Mouse (Mus musculus) A20 (cell line): Measurements from ENCODE around the gene Atp6v0c.

Experiments
- DNase-seq: peaks from one replicate; pipeline ENCODE4 v3.0.0-alpha.2; 2011; ENCODE audit warnings: low read depth, low spot score

Gene Atp6v0c

DNA sequence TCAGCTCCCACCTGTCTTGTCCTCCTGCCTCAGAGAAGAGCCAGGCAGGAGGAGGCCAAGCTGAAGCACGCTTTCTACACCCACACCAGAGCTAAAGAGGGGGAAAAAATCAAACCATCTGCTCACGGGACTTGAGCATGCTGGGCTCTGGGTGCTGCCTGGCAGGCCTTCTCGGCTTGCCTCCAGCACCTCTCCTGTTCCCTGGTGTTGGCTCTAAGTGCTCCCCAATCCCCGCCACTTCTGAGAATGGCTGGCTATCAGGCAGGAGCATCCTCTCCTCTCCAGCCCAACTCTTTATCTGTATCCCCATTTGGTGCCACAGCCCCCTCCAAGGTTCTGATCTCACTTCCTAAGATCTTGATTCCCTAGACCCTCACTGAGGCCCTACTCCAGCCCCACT lies 29.8 kb upstream of the Atp6v0c start:
- DNase-seq, result no peak

DNA sequence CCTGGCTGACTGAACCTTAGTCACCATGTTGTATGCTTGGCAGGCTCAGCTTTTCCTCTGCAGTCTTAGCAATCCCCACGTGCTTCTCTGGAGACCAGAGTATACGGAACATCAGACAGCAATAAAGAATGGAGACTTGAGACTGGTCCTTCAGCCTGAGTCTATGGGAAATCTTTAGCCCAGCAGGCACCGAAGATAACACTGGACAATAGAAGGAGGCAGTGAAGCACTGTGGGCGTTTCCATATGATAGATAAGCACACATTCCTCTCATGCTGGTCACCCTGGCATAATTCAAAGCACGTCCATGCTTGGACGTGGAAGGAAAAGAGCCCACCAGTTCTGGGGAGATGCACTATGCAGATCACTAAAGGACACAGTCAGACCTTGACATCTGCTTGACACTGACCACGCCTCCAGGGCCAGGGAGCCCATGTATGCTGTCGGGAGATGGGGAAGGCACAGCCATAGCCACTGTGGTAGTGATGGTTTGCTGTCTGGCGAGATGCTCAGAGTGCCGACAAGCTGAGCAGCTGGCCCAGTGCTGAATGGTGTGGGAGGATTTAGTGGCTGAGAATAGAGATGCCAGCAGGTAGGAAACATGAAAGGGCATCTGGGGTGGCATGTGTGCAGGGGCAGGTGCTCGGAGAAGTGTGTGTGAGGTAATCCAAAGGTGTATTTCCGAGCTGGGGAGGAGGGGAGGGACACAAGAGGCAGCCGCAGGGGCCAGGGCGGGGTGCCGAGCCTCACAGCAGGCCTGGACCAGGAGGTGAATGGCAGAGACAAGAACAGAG lies 27.7 kb upstream of the Atp6v0c start:
- DNase-seq, result no peak

DNA sequence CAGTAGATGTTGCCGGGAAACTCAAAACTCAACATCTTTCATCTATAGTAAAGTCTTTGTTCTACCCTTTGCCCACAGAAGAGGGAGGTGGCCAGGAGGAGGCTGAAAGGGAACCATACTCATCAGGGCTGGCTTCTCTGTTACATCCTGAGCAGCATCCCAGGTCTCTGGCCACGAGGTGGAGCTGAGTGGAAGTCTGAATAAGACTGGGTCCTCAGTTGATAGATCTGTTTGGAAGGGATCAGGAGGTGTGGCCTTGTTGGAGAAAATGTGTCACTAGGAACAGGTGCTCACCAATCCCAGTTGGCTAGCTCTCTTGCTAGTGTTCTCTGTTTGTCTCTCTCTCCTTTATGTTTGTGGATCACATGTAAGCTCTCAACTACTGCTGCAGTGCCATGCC lies 25.8 kb upstream of the Atp6v0c start:
- no peak for DNase-seq

DNA sequence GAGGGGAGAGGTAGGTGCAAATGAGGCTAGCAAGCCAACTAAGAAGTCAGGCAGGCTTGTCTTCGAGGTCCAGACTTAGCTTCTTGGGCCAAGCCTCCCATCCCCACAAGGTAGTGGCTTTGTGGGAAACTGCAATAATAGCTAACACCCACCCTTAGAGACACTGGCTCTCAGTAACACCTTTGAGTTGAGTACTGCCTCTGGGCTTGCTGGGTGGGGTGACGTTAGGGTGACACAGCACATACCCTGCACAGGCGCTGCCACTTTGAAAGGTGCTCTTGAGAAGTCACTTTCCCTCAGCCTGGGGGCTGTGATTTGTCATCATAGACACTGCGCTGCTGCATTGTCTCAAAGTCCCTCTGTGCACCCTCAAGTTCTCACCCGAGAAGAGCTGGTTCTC lies 24.3 kb upstream of the Atp6v0c start:
- DNase-seq, result no peak

DNA sequence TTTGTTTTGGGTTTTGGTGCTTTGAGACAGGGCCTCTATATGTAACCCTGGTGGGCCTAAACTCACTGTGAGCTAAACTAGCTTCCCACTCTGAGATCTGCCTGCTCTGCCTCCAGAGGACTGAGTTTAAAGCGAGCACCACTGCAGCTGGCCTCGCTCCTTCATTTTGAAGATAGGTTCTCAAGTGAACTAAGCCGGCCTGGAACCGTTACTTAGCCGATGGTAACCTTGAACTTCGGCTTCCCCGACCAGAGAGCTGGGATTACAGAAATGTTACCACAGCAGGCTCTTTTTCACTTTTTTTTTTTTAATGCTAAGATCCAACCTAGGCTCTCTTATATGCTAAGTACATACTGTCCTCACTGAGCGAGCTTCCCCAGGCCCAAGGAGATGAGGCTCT lies 23.8 kb upstream of the Atp6v0c start:
- no peak for DNase-seq

DNA sequence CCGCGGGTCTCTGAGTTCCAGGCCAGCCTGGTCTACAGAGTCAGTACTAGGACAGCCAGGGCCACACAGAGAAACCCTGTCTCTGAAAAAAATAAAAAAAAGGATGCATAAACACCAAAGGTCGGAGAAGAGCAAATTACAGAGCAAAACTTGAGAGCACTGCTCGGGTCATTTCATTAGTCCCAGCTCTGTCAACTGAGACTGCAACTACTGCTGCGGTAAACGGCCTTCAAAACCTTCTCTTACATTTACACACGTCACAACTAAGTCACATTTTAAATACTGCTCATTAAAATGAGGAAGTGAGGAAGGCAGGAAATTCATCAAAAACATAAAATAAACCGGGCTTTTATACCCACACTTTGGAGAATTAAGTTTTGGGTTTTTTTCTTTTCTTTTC lies 23.3 kb upstream of the Atp6v0c start:
- no peak for DNase-seq

DNA sequence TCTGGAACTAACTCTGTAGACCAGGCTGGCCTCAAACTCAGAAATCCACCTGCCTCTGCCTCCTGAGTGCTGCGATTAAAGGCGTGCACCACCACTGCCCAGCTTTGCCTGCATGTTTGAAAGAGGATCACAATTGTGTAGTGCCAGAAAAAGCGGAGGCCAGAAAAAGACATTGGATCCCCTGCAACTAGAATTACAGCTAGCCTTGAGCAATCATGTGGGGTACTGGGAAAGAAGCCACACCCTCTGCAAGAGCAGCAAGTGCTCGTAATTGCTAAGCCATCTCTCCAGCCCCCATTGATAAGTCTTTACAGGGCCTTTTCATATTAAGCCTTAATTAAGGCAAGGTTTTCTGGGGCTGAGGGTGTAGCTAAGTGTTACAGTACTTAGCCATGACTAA lies 22.0 kb upstream of the Atp6v0c start:
- no peak for DNase-seq

DNA sequence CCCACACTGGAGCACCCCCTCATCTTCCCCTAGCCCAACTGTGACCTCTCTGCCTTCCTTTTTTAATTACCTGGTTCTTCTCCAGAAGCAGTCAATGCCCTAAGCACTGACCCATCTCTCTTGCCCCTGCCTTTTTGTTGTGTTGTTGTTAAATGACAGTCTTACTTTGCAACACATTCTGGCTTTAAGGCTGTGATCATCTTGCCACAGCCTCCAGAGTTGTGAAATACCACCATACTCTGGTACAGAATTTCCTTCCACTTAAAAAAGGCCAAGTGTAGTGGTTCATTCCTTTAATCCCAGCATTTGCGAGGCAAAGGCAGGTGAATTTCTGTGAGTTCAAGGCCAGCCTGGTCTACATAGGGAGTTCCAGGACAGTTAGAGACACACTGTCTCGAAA lies 21.4 kb upstream of the Atp6v0c start:
- no peak for DNase-seq

DNA sequence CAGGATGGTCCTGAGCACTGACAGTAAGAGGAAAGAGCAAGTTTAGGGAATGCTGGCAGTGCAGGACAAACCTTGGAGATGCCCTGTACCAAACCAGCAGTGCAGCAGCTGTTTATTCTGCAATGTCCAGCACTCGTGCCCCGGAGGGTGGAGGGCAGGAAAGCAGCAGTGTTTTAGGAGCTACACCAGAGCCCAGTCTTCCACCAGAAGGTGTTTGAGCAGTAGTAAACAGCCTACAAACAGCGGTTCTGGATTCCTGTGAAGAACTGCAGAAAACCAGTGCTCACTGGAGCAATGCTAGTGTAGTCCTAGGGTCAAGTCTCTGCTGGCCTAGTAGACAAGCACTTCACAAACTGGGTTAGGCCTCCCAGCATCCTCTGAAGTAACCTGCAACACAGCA lies 4.8 kb upstream of the Atp6v0c start:
- DNase-seq, result no peak

DNA sequence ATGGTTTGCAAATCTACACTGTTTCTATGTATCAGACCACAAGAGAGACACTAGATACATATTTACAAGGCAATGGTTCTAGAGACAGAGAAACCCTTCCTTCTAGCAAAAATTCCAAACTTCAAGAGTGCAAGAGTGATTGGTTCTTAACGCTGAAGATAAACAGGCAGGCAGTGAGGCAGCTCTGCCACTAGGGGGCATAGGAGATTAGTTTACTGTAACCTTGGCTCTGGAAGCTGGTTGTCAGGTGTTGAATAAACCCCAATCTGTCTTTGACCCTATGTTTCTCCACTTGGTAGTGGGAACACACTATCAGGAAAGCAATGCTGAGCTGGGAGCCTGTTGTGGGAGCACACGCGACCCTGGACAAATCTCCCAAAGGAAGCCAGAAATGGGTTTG lies 3.9 kb upstream of the Atp6v0c start:
- DNase-seq, result peak; percentile 66

DNA sequence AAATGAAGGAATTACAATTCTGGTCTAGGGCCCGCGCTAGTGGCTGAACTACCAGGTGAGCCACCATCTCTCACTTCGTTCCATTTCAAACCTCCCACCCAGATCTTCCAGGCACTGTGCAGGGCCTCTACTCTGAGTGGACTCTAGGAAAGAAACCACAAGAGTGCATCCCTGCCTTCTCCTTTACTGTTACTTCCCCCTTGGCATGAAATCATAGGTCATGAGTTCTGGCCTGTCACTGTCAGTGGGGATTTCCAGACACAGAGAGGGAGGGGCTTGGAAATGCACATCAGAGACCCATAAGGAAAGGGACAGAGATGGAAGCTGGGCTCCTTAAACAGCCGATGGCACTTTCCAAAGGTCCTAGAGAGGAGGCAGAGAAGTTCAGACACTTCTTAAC lies 2.2 kb upstream of the Atp6v0c start:
- DNase-seq, result no peak

DNA sequence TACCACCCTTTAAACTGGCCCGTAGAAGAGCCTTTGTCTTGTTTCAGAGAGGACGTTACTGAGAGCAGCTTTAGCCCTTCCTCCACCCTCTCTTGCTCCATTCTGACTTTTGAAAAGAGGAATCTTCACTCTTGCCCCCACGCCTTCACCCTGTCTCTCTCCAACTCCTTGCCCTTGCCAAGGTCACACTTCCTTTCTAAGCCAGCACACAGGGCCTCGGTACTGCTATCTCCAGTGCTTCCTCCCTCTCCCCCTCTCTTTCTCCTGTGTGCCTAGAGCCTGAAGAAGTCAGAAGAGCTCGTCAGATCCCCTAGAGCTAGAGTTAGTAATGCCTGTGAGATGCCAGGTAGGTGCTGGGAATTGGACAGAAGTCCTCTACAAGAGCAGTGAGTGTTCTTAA lies 1.2 kb upstream of the Atp6v0c start:
- DNase-seq, result no peak

DNA sequence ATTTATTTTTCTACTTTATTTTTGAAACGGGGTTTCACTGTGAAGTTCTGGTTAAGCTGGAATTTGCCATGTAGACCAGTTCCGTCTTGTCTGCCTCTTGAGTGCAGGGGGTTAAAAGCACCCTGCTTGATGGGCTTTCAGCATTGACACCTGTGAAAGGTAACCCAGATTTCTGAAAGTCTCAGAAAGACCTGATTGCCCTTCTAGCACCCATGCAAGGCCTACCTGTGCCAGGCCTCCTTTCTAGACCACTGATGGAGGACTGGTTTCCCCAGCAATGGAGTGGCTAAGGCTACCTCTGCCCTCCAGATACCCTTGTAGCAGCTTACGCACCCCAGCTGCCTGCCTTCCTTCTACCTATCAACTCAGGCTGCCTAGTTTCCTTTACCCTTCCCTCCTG lies 623 bp upstream of the Atp6v0c start:
- peak; percentile 7 for DNase-seq

DNA sequence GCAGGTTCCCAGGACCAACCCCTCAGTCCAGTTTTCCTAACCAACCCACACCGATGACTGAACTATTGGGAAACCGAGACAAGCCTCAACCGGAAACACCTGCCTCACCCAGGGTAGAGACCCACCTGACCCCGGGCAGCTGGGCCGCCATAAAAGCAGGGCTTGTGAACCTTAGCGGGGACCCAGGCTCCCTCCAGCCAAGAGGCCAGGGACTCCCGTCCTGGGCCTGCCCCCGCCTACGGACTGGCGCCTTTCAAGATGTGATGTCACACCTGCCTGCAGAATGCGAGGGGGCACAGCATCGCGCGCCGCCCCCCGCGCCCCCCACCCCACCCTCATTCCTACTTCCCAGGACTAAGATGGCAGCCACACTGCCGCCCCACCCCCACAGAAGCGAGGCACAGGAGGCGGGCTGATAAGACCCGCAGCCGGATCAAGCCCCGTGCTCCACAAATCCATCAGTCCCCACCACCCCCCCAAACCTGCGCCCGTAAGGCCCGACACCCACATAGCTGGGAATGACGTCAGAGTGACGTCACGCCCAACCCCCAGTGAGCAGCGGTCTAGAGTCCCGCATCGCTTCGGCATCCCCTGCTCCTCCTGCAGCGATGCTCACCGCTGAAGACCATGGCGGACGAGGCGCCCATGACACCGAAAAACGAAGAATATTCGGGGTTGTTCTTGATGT lies 768 bp downstream of the Atp6v0c start:
- DNase-seq, result peak; percentile 83

DNA sequence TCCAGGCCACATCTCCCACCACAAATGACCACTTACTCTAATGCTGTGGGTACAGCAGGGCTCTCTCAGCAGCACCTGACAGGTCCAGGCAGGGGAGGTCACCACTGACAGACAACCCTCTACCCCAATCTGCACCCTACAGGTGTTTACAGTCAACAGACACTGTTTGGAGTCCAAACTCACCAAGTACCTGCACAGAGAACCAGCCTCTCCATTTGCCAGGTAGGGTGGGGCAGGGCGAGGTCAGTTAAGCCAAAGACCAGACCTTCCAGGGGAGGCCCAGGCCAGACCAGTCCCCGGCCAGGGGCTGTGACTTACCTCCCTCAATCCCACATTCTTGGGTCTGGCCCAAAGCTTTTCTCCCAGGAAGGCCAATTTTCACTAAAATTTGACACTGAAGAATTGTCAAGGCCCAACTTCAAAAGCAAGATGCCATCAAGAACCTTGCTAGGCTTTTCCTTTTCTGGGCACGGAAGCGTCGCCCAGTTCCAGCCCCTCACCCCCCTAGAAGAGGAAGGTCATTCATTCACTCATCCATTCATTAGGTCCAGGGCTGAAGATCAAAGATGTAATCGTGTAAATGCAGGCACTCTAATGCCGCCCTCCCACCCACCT lies 1.5 kb downstream of the Atp6v0c start:
- no peak for DNase-seq

DNA sequence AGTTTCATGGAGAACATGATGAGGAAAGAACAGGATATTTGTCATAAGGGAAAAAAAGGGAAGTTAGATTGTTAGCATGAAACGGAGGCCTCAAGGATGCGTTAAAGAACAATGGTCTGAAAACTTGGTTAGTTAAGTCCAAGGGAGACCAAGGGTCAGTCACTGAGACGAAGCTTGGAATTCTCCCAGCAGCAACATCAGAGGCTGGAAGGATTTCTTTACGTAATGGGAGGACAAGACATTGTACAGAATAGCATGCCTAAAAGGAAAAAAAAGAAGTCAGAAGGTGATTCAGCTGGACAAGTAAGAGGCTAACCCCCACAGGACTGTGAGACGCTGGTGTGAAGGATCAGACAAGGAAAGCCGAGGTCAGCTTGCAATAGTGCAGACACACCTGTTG lies 2.4 kb downstream of the Atp6v0c start:
- no peak for DNase-seq

DNA sequence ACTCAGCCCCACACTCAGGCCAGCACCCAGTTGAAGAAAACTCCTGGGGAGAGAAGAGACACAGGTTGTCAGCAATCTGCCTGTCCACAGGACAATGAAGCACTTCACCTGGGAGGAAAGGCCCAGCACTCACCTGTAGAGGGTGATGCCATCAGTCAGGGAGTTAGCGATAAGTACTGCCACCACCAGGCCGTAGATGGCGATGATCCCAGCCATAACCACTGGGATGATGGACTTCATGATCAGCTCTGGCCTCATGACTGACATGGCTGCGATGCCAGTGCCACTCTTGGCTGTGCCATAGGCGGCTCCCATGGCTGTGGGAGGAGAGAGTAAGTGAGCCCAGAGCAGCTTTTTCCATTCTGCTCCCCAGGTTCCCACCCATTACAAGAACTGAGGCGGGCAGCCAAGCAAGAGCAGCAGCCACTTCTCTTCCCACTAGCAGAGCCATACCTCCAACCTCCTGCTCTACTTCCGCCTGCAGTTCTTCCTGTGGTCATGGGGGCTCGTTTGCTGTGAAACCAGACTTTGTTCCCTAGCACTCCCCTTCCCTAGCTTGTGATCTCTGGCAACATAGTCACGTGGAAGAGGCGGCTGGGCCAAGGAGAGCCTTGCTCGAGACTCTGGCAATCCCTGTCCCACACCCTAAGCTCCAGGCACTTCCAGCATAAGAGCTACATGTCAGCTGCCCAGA lies 4.8 kb downstream of the Atp6v0c start:
- no peak for DNase-seq

DNA sequence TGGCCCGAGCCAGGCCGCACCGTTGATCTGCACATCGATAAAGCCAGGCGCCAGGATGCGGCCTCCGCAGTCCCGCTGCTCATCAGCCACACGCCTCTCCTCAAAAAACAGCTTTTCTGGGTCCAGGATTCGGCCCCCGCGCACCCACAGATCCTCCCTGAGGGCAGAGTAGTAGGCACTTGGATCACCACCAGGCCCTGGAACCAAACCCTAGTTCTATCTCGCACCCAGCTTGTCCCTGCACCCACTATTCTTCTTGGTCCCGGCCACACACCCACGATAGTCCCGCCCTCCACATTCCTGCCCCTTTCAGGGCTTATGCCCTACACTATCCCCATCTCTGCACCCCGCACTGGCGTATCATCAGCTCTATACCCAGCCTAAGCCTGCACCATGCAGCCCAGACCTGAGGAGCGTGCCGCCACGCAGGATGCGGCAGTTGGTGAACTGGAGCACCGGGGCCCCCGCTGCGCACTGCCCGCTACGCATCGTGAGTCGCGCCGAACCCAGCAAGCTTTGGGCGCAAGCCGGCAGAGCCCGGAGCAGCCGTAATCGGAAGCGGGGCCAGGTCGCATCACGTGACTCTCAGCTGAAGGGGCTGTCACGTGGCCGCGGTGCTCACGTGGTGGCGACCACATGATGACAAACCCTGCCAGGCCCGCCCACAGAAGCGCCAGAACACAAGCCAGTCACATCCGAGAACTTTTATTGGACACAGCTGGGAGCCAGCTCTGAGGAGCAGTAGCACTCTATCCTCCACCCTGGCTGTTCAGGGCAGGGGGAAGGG lies 6.1 kb downstream of the Atp6v0c start, which contains the start of gene Amdhd2:
TSS of gene Amdhd2 (minus strand) at position 591 of the 787 bp plus-strand sequence.
- DNase-seq, result peak; percentile 94

DNA sequence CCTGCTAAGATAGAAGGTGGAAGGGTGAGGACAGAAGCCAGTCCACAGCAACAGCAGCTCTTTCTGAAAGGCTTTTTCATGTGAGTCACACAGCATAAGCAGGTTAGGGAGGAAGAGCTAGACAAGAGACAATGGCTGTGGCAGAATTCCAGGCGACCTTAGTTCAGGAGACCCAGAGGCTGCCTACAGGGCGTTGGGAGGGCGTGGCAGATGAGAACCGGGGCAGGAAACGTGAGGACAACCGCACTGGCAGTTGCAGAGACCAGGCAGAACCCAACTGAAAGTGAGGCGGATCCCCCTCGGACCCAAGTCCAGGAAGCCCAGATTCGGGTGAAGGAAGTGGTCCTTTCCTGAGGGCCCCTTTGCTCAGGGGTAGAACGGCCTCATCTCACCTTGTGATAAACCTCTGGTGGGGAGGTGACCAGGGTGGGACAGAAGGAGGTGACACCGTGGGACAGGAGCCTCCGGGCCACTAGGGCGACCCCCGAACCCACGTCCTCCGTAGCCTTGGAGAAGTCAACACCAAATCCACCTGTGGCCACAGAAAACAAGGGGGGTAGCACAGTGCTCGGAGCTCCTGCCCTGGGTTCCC lies 6.8 kb downstream of the Atp6v0c start:
- DNase-seq, result no peak

DNA sequence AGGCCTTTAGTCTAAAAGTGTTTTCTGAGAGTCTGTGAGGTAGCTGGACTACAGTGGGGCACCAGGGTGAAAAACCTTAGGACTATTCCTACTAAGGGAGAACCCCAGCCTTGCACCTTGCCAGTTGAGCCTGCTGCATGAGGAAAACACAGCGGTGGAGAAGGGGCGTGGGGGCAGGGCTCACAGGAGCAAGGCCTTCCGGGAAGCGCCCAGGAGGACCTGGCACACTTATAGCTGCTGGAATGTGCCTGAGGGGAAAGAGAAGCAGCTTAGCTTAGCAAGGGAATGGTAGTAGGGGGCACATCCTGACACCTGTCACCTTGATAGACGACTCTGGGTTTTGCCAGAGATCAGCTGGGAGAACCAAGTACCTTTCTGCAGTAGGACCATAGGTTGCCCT lies 8.0 kb downstream of the Atp6v0c start:
- DNase-seq, result no peak

DNA sequence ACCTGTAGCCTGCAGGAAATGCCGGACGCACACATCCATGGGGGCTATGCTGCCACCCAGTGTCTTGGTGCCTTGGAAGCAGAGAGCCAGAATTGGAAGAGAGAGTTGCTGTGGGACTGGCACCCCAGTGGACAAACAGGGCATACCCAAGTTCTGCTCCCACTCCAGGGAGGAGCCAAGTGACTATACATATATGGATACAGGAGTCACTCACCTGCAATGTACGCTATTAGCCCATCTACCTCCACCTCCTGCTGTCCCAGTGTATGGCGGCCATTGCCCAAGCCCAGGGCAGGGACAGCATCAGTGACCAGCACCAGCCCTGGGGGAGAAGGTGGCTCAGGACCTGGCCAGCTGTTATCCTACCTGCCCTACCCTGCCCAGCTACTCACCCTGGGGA lies 12.0 kb downstream of the Atp6v0c start:
- DNase-seq, result no peak
